Mouse (Mus musculus) skeletal muscle tissue, adult 2 months (tissue): ENCODE measurements at regions not wholly inside any gene's neighbourhood (a gene's known extent, or its start where the extent isn't known, plus 50 kb on each side); places are given as distances from the start of the nearest gene placed in this dataset.

ENCODE experiments used
- DNase-seq: peaks from one replicate; pipeline ENCODE4 v3.0.0-alpha.2; 2012; ENCODE audit warnings: low read depth, low spot score

DNA sequence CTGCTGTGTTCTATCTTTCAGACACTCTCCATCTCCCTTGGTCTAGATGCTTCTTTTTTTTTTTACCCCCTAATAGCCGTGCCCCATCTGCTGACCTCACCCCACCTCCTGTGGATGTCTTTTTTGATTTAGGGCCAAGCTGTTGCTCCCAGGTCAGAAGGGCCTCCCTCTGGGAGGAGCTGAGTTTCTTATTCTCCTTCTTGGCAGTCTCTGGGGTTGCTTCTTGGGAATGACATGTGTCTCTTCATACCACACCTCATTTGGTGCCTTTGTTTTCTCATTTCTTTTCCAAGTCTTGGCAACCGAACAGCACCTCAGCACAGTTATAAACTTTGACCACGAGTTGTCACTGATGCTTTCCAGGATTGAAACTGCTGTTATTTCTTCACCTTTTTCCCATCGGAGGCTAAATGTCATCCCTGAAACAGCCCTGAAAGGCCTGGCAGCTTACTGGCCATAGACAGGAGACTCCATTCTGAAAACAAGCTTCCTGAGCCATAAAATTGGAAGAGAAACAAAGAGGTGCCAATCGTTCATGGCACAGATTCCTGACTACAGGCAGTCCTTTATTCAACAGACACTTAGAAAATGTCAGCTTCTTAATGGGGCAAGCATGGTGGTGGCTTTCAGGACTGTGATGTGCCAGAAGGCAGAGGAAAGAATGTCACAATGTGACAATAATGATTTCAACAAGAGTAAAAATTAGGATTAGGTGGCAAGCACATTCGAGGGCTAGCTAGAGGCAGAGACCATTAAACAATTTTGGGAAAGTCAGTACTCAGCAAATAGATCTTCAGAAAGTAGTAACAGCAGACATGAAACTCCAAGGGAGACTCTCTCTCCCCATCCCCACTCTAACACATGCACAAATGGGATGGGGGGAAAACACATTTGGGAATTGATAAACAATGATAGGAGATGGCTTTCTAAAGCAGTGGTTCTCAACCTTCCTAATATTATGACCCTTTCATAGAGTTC lies 197.1 kb upstream of the Arrdc4 start:
- DNase-seq, result no peak

DNA sequence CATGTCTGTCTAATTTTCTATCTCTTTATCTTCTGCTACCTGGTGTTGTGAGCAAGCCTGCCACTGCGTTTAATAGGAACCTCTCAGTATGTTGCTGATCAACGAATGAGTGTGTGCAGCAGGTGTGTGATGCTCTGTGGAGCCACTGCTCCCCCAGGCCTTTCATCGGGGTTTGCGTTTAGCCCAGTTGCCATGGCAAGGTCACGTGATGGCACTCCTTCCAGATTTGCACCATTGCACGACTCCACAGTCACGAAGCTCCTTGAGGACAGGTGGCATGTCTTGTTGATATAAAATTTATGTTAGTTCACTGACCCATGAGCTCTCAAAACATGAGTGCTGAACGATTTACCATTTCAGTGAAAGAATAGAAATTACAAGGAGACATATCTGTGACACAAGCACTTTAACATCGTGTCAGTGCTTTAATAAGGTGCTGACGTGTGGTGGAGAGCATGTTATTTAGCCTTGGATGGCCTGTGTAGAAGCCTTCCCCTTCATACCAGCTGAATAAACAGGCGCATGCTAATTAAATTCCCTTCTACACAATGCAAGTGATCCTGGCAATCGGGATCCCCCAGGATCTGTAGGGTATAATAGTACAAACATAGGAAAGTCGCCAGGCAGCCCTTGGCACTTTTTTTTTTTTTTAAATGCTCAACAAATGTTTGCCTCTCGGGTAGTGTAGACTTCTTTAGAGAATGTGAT lies 181.7 kb upstream of the Arrdc4 start:
- DNase-seq, result no peak

DNA sequence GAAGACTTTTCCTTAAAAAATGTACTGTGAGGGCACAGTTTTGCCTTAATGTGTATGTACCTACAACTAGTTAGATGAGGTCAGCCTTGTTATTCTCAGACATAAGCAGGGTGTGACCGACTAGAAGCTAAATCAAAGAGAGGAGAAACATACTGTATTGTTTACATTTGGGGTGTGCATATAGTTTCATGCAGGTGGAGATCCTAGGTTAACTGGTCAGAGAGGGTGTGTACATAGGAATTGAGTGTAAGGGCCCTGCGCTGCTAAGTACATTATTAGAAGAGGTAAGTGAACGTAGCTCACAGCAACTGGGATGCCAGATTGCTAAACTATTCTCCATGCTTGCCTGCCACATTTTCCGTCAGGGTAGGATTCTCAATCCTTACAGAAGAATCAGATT lies 180.6 kb upstream of the Arrdc4 start:
- DNase-seq, result no peak

DNA sequence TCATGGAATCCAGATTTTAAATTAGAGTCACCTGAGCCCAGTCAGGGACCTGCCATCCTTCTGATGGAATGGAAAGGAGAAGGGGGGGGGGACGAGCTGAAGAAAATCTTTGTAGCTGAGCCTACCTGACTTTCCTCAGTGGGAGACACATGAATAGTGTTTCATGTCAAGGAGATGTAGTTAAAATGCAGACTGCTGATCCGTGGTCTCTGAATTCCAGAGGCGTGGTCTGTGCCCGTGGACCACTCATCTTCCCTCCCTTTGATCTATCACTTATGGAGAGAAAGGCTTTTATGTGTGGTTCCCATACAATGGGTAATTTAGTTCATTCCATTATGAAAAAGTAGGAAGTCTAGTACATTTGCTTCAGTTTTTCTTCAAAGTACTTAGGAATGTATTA lies 176.6 kb upstream of the Arrdc4 start:
- no peak for DNase-seq

DNA sequence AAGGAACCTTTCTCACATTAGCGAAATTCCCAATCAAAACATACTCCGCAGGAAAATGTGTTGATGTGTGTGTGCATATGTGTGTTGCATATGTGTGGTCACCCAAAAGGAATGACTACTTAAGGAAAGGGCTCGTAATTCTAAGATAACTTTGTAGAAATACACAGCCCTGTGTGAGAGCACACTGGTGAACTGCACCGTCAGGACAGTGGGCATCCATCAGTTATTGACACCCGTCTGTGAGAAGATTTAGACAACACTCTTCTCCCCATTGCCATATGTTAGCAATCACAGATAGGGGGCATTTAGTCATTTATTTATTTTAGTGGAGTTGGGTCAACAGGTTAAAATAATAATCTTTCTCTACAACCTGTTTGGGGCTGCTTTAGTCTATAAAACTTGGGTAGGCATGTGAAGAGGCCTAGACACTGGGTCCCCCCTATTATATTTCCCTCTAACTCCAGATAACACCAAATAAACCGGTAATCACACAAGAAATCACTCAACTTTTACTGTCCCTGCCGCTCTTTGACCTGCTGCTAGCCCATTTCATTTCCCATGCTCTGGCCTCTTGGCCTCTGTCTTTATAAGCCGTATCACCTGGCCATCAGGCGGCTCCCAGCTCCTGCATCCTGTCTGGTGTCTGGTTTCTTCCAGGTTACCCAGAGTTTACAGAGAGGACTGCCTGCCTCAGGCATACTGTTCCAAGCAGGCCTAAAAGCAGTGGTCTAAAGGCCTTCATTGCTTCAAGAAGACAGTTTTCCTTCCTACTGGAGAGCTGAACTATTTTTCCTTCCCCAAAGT lies 169.8 kb upstream of the Arrdc4 start:
- DNase-seq, result no peak

DNA sequence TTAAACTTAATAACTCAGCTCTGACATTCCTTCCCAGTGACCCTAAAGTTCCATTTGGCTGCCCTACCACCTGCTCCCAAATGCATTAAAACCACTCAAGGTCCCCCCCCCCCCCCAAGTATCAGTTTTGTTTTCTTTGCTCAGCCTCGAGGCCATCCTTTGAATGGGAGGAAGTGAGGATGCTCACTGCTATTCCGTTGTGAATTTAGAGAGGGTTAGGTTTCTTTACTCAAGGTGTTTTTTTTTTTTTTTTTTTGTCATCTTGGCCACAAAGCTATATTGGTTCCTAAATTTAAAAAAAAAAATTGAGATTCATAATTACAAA lies 168.8 kb upstream of the Arrdc4 start:
- DNase-seq, result no peak

DNA sequence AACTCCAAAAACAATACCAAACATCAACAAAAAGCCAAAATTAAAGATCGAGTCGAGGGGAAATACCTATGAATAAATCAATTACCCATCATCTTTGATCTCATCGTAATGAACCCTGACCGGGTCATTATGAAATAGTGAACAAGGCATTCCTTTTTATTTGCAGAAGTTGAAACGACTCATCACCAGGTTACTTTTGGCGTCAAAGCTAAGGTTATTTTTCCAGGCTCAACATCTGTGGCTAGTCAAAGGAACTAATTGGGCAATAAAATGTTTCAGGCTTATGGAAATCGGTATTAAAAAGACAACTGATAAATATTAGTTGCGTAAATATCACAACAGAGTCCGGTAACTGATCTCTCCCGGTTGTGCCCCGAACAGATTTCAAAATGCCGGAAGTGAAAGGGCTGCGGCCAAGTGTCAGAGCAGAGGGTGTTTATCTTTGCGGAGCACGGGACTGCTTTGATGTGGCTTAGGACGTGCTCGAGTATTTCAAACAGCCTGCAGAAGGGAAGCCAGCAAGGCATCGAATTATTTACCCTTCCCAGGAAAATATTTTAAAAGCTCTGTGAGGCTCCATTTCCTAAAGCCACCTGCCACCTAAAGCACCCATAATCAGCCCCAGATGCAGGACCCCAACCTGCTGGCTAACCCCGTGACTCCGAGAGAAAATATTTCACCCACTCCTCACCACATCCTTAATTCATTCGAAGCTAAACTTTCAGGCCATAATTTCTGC lies 168.3 kb upstream of the Arrdc4 start:
- DNase-seq, result no peak

DNA sequence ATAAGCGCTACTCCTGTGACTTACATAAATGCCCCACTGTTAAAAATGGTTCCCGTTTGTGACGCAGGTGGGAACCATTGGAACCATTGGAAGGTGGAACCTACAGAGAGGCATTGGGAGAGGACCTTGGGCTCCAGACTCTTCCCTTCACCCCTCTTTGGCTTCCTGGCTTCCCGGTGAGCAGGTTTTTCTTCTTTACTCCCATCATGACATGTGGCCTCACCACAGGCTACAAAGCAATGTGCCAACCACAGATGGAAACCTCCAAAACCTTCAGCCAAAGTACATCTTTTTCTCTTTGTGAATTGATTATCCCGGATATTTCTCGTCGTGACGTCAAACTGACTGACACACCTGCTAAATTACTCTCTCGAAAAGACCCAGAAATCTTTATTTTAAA lies 166.9 kb upstream of the Arrdc4 start:
- DNase-seq, result no peak

DNA sequence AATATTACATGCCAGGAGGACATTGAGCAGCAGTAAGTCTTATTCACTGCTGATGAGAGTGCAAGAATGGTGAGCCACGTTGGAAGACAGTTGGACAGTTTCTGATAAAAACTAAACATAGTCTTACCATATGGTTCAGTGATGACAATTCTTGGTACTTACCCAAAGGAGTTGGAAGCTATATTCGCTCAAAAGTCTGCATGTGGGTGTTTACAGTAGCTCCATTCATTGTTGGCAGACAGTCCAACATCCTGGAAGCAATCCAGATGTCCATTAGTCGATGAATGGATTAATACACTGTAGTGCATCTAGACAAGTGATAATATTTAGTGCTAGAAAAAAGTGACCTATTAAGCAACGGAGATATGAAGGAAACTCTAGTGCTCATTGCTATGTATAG lies 165.3 kb upstream of the Arrdc4 start:
- DNase-seq, result no peak

DNA sequence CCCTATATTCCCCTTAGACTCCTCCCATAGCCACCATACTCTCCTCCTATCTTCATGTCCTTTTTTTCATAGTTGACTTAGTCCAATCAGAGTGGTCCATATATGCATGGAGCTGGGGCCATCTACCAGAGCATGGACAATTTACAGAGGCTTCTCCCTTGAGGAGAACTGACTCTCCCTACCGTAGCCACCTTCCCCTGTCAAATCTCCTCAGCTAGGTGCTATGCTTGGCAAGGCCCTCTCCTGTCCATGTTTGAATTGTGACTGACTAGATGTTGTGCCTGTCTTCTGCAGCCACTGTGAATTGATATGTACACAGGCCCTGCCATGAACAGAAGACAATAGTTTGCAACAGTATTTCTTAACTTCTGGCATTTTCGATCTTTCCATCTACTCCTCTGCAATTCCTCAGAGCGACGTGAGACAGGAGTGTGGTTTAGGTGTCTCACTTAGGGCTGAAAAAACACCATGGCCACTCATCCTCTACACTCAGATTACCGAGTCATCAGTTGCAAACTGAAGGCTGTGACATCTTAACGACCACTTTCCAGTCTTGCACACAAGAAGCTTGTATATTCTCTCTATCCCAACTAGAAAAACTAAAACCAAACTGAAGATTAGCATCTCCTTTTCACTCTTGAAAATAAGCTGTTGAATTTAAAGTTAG lies 163.1 kb upstream of the Arrdc4 start:
- DNase-seq, result no peak

DNA sequence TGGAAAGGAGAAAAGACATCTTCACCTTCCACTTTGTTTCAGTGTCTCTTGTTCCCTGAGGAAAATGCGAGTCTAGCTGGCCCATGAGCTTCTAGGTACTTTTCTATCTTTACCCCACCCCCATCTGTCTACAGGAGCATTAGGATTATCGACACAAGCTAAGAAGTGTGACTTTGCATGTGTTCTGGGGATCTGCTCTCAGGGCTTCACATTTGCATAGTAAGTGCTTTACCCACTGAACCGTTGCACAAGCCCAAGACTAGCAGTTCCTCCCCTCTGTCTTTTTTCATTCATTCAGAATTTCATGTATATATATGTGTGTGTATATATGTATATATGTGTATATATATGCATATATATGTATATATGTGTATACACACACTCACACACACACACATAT lies 162.5 kb upstream of the Arrdc4 start:
- no peak for DNase-seq

DNA sequence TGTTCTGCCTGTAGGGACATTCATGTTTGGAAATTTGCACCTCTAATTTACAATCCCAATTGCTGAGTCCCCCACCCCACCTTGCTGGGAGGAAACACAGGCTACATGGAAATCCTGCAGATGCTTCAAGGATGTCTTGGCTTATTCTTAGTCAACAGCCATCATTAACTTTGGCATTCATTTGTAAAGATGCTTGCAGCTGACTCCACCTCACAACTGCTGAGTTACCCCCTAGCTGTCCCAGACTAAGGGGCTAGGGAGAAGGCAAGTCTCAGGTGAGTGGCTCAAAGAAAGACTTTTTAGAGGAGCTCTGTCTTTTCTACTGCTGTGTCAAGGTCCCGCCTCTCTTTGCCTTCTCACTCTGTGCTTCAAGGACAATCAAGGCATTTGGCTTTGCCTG lies 160.7 kb upstream of the Arrdc4 start:
- DNase-seq, result no peak

DNA sequence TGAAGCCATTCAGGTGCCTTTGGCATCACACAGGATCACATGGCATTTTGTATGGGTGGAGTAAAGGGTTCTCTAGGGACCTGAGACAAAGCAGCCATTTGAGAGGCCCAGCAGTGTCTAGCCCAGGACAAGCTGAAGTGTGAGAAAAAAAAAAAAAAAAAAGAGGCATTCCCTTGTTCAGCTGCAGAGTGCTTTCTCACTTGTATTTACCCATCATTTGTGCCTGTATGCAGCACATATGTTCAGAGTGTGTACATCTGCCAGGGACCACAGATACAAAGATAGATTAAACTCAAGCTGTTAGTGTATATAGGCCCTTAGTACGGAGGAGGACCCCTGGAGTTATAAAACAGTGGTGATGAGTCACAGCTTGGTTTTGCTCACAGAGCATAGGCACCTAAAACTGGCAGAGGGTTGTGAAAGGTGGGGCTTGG lies 159.4 kb upstream of the Arrdc4 start:
- no peak for DNase-seq

DNA sequence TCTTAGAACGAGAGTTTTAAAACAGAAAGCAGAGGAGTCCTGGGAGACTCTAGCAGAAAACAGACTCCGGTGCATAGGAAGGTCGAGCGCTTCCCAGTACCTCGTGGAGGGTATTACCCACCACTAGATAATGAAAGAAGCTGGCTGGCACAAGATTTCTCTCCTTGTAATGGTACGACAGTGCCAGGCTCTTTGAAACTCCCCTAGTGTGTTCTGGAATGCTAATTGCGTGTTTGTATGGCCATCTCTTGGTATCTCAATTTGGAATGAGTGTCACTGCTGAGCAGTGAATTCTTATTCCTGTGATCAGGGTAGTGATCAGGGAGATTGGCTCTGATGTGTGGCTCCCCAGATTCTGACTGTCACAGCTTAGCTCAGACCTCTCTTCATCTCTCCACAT lies 158.8 kb upstream of the Arrdc4 start:
- DNase-seq, result no peak

DNA sequence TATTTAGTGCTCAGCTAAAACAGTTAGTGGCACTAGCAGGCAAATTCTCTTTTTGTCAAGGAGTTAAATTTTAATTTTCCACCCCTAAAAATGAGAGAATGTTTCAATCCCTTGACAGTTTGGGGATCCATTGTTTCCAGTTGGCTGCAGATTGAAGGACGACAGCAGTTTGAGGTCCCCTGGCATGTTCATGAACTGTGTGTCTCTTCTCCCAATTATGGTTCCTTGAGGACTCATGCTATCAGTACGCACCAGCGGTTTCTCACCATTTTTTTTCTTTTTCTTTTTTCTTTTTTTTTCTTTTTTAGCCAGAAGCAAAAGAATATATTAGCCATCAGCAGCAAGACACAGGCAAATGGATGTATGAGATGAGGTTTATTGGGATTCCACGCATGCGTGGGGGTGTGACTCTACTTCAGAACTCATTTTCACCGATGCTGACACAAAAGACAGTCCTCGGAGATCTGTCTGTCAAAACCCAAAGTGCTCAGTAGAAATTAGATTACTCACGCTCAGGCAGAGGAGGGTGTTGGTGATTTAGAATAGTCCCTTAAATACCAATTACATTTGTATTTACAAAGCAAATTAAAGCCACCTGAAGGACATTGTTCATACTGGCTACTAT lies 157.8 kb upstream of the Arrdc4 start:
- DNase-seq, result no peak

DNA sequence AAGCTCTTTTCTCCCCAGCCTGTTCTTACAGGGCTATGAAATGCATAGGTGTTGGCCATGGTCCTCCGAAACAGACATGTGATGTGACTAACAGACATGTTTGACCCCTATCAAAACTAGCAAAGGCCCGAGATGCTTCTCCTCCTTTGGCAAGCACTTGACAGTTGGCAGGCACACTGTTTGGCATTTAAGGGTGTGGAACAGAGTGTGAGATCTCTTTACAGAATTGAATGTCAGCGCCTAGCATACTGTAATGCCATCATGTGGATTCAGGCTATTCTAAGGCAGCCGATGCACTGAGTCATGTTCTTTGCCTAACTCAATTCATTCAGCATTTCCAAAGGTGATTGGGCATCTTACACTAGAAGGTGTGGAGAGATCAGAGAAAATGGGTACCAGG lies 156.8 kb upstream of the Arrdc4 start:
- DNase-seq, result no peak

DNA sequence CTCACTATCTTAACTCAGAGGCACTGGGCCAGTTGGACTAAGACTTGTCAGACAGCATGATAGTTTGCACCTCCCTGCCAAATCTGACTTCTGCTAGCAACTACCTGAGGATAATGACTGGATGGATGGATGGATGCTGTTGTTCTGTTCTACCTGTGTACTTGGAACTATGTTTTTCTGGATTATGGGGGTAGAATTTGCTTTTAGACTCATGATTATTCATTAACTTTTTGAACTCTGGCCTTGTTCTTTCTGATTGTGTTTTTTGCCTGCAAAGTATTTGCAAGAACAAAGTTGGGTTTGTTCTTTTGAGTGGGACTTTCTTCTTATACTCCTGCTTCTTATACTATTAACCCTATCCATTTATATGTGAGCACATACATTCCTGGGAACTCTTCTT lies 137.1 kb upstream of the Arrdc4 start:
- DNase-seq, result no peak

DNA sequence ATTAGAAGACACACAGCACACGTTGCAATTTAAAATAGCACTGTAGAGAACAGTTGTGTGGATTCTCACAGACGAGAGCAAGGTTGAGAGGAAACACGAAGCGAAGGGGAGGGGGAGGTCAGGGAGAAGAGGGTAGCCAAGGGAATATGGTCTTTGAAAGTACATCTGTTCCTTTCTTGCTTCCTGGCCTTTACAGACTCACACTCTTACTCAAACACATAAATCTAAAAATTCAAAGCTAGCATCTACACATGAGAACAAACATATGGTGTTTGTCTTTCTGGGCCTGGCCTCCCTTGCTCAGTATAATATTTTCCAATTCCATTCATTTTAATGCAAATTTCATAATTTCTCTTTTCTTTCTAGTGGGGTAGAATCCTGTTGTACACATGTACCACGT lies 124.0 kb upstream of the Arrdc4 start:
- DNase-seq, result no peak

DNA sequence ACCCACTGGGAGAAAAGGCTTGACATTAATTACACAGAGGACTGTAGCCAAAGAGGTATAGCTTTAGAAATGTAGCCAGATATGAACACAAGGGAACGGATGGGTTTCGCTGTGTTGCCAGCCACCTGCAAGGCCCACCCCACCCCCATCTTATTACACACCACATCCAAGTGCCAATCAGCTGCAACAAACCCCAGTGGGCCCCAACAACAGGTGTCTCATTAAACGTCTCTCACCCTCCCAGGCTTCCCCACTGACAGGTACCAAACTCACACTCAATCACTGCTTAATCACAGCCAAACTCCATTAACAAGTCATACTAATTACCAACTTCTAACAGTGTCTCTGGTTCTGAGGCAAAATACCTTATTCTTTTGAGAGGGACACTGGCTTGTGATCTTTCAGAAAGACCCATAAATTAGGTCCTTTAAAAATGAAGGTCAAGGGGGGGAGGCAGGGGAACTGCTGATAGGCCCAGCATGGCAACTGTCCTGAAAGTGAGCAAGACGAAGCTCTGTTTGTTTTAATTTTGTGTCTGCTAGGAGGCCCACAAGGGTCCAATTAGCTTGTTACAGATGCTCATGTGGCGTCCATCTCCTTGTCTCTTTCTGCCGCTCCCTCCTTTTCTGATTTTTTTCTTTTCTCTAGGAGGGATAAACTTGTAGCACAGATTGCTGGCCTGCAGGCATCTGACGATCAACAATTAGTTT lies 115.4 kb upstream of the Arrdc4 start:
- DNase-seq, result no peak
